Mouse (Mus musculus): ENCODE results near the gene Dhcr24. TPM values are rescaled to one million over a fixed set of nuclear protein-coding genes. Genes with fewer than 3 reads are reported as not detected.

Gene Dhcr24
- total and polyA plus RNA-seq, 2 experiments from 2014 or later = 7.7 to 105 TPM

DNA sequence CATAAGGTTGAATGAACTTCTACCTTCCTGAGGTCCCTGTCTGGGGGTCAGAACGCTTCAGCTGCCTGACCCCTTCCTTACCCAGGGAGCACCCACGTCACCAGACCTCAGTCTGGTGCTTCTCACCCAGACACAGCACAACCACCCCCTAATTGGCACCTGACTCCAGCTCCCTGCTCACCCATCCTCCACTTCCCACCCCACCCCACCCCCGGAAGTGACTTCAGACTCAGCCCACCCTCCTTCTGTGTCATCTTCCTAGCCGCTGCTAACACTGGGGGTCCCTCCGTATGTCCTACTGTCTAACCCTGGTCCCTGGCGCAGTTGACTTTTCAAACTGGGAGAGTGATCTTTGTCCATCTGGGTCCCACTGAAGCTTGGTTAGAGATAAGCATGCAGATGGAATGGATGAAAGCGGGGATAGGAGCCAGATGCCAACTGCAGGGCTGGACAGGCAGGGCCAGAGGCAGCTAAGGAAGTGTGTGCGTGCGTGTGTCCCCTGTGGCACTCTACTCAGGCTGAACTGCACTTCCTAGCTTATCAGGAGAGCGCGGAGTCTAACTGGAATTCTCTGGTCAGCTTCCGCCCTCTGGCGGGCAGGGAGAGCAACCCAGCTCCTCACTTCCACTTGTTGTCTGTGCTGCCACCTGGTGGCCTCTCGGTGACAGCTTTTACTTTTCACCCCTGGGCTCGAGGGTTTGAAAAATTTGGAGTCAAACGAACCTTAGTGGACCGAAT lies 31.3 kb upstream of the Dhcr24 start:
- Histone ChIP-seq H3K27ac (ENCODE audit: low read depth, low read length) (no peak overlapping the region), H3K9me3 (ENCODE audit: low read length) (no peaks in the 10 kb centered on the region), H3K4me3 (ENCODE audit: low read depth, low read length) (peak overlapping the region; percentile 24; the same call in 1 of the 2 replicates), H3K9ac (peak overlapping the region; percentile 28; the same call in 1 of the 2 replicates), H3K36me3 (ENCODE audit: insufficient read depth) (no peaks in the 10 kb centered on the region), H3K27me3 (ENCODE audit: insufficient read depth, low read length) (no peaks in the 10 kb centered on the region), H3K4me1 (ENCODE audit: insufficient read depth) (no peaks in the 10 kb centered on the region), H3K4me2 (ENCODE audit: low read depth) (peak overlapping the region; percentile 49)
- 17% methylated on average over 17 of the region's 17 CpGs for WGBS
- TF ChIP-seq CTCF (IDR thresholded peaks at IDR 0.05; ENCODE audit: low read depth) = peak; percentile 100
- ATAC-seq (peak; percentile 95), DNase-seq (peak; percentile 95)

DNA sequence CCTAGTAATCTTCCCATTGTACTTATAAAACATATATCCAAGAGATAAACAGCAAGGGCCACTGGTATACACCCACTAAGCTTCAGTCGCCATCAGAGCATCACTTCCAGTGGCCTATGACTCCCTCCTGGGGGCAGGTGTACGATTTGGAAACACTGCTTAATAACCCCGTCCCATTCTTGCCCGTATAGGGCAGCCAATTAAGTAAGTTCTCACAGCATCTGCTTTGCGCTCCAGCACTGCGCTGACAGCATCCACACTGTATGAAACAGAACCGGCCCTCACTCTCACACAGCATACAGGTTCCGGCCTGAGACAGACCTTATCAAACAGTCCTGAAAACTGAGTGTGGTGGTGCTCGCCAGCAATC lies 30.7 kb upstream of the Dhcr24 start:
- Histone ChIP-seq H3K27me3 (ENCODE audit: insufficient read depth, low read length) (no peaks in the 10 kb centered on the region), H3K9me3 (ENCODE audit: low read length) (no peaks in the 10 kb centered on the region), H3K4me2 (ENCODE audit: low read depth) (no peak overlapping the region), H3K27ac (ENCODE audit: low read depth, low read length) (no peak overlapping the region), H3K36me3 (ENCODE audit: insufficient read depth) (no peaks in the 10 kb centered on the region), H3K4me3 (ENCODE audit: low read depth, low read length) (no peak overlapping the region), H3K4me1 (ENCODE audit: insufficient read depth) (no peaks in the 10 kb centered on the region), H3K9ac (no peak overlapping the region)
- whole genome bisulfite sequencing = 63% methylated on average over 9 of the region's 9 CpGs
- DNase-seq (no peak), ATAC-seq (0 out of 2 replicates have a peak, but pooled peaks have one; percentile 12)
- no peak for TF ChIP-seq CTCF (IDR thresholded peaks at IDR 0.05; ENCODE audit: low read depth)

DNA sequence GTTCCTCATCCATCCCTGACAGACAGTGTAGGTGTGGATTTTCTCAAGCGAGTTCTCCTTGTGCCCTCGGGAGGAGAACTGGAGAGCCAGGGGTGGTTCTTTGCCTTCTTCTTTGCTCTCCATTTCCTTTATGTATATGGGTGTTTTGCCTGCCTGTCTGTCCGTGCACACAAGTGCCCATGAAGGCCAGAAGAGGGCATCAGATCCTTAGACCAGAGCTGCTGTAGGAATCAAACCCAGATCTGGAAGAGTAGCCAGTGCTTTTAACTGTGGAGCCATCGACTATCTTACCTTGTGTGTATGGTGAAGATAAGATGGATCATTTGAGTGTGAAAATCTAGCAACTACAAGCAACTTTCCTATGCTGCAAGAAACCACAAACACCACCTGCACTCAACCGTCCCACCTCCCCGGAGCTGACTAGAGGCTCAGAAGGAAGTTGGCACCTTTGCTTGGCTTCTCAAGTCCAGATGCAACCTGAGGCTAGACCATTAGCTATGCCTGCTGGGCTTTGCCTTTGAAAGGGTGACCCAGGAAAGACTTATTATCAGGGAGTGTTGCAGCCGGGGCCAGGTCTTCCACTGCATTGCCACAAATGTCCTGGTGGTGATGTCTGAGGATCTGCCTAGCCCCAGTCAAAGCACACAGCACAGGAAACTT lies 27.3 kb upstream of the Dhcr24 start:
- H3K9ac ChIP-seq = no peak overlapping the region
- no peaks in the 10 kb centered on the region for H3K27me3 ChIP-seq (ENCODE audit: insufficient read depth, low read length)
- H3K36me3 ChIP-seq (ENCODE audit: insufficient read depth) = no peaks in the 10 kb centered on the region
- no peak overlapping the region for H3K4me2 ChIP-seq (ENCODE audit: low read depth)
- H3K9me3 ChIP-seq (ENCODE audit: low read length) = no peaks in the 10 kb centered on the region
- no peak for ATAC-seq
- no peaks in the 10 kb centered on the region for H3K4me1 ChIP-seq (ENCODE audit: insufficient read depth)
- TF ChIP-seq CTCF (IDR thresholded peaks at IDR 0.05; ENCODE audit: low read depth) = peak; percentile 20; the same call in 1 of the 2 replicates
- no peak overlapping the region for H3K4me3 ChIP-seq (ENCODE audit: low read depth, low read length)
- WGBS = 69% methylated on average over 7 of the region's 7 CpGs
- no peak overlapping the region for H3K27ac ChIP-seq (ENCODE audit: low read depth, low read length)
- DNase-seq = no peak

DNA sequence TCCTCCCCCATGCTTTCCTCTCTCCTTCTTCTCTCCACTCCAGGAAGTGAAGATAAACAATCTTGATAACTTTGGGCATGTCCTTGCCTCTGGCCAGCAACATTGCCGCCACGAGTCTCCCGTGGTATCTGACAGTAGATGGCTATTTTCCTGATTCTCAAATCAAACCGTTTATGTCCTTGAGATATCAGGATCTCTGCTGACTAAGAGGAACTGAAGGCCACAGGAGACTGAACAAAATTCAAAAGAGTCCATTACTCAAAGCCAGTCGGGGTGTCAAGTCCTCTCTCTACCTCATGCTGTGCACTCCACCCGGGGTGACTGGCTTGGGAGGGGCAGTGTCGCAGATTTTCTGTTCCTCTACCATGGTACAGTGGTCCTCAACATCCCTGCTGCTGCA lies 26.6 kb upstream of the Dhcr24 start:
- TF ChIP-seq CTCF (IDR thresholded peaks at IDR 0.05; ENCODE audit: low read depth) = no peak
- no peak for DNase-seq
- H3K27me3 ChIP-seq (ENCODE audit: insufficient read depth, low read length) = no peaks in the 10 kb centered on the region
- H3K36me3 ChIP-seq (ENCODE audit: insufficient read depth) = no peaks in the 10 kb centered on the region
- no peaks in the 10 kb centered on the region for H3K9me3 ChIP-seq (ENCODE audit: low read length)
- H3K9ac ChIP-seq = no peak overlapping the region
- no peak overlapping the region for H3K4me2 ChIP-seq (ENCODE audit: low read depth)
- H3K4me3 ChIP-seq (ENCODE audit: low read depth, low read length) = no peak overlapping the region
- 81% methylated on average over 7 of the region's 7 CpGs for WGBS
- ATAC-seq = no peak
- H3K4me1 ChIP-seq (ENCODE audit: insufficient read depth) = no peaks in the 10 kb centered on the region
- no peak overlapping the region for H3K27ac ChIP-seq (ENCODE audit: low read depth, low read length)

DNA sequence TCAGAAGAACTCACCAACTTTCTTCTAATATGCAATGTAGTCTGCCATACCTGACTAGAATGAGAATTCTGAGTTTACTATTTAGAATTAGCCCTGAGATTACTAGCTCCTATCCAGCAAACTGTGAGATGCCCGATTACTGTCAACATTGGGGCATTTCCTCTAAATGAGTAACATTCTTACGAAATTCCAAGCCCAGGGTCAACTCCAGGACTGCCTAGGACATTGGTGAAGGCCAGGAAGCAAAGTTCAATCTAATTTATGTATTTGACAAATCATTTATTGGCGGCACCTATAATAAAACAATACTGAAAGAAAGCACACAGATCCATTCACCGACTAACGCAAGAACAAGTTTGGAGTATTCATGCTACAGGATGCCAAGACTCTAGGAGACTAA lies 21.1 kb upstream of the Dhcr24 start:
- TF ChIP-seq CTCF (IDR thresholded peaks at IDR 0.05; ENCODE audit: low read depth) = no peak
- no peak for DNase-seq
- Histone ChIP-seq H3K9ac (no peak overlapping the region), H3K4me2 (ENCODE audit: low read depth) (no peak overlapping the region), H3K27me3 (ENCODE audit: insufficient read depth, low read length) (no peaks in the 10 kb centered on the region), H3K4me1 (ENCODE audit: insufficient read depth) (no peaks in the 10 kb centered on the region), H3K9me3 (ENCODE audit: low read length) (no peaks in the 10 kb centered on the region), H3K36me3 (ENCODE audit: insufficient read depth) (no peaks in the 10 kb centered on the region), H3K27ac (ENCODE audit: low read depth, low read length) (no peak overlapping the region), H3K4me3 (ENCODE audit: low read depth, low read length) (no peak overlapping the region)
- ATAC-seq = no peak
- 89% methylated on average over 5 of the region's 5 CpGs for WGBS

DNA sequence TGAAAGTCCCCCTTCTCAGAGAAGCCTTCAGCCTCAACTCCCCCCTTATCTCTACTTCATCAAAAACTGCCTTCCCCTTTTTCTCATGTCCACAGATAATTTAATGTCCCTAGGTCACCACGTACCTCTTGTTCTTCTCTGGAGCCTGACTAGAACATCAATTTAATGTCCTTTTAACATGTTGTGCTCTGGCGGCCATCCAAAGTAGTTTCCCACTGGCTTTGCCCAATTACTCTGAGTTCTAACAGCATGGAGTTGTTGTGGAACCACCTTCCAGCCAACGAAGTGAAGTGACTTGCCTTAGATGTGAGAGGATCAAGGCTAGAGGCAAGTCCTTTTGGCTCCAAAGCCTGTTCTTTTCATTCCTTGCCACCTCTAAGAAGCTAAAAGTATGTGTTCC lies 19.3 kb upstream of the Dhcr24 start:
- Histone ChIP-seq H3K4me3 (ENCODE audit: low read depth, low read length) (no peak overlapping the region), H3K9me3 (ENCODE audit: low read length) (no peaks in the 10 kb centered on the region), H3K4me2 (ENCODE audit: low read depth) (no peak overlapping the region), H3K9ac (no peak overlapping the region), H3K4me1 (ENCODE audit: insufficient read depth) (no peaks in the 10 kb centered on the region), H3K27me3 (ENCODE audit: insufficient read depth, low read length) (no peaks in the 10 kb centered on the region), H3K27ac (ENCODE audit: low read depth, low read length) (no peak overlapping the region), H3K36me3 (ENCODE audit: insufficient read depth) (no peaks in the 10 kb centered on the region)
- DNase-seq (no peak), ATAC-seq (no peak)
- no peak for TF ChIP-seq CTCF (IDR thresholded peaks at IDR 0.05; ENCODE audit: low read depth)
- WGBS = 41% methylated on average over 3 of the region's 3 CpGs

DNA sequence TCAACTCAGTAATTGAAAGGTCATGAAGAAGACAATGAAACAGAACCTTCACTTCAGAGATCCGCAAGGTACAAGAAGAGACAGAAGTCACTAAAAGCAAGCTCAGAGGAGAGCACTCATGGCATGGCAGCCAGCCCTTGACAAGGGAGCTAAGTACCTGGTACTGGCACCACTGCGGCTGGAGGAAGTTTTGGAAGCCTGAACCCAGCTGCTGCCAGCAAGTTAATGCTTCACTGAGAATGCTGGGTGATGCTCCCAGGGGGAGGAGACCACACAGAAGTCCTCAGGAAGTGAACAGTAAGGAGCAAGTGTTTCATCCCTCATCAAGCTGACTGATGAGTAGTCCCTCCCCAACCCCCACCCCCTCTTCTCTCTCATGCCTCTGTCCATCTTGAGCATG lies 18.6 kb upstream of the Dhcr24 start:
- no peaks in the 10 kb centered on the region for H3K9me3 ChIP-seq (ENCODE audit: low read length)
- H3K4me1 ChIP-seq (ENCODE audit: insufficient read depth) = no peaks in the 10 kb centered on the region
- H3K4me2 ChIP-seq (ENCODE audit: low read depth) = no peak overlapping the region
- H3K9ac ChIP-seq = no peak overlapping the region
- H3K36me3 ChIP-seq (ENCODE audit: insufficient read depth) = no peaks in the 10 kb centered on the region
- no peak overlapping the region for H3K27ac ChIP-seq (ENCODE audit: low read depth, low read length)
- H3K27me3 ChIP-seq (ENCODE audit: insufficient read depth, low read length) = no peaks in the 10 kb centered on the region
- DNase-seq = no peak
- no peak for TF ChIP-seq CTCF (IDR thresholded peaks at IDR 0.05; ENCODE audit: low read depth)
- no peak for ATAC-seq
- no peak overlapping the region for H3K4me3 ChIP-seq (ENCODE audit: low read depth, low read length)
- 88% methylated on average over 2 of the region's 2 CpGs for WGBS

Measured in forebrain, postnatal 0 days (tissue).